Mouse (Mus musculus) heart, postnatal 25 days (tissue): Measurements from ENCODE around the gene Dtnb. TPM values are rescaled to one million over a fixed set of nuclear protein-coding genes. Genes with fewer than 3 reads are reported as not detected.

Experiments
- DNase-seq: peaks from one replicate; pipeline ENCODE4 v3.0.0; 2022; ENCODE audit warnings: low spot score
- intact Hi-C: fragments of 180-260 bp; cut with DNase I; formaldehyde crosslinking; loops from one replicate; pipeline ENCODE4 v1.15.1; 2025
- total RNA-seq, 2 experiments: library from RNA; stranded (reverse); gene quantifications; 2 replicates each; pipeline ENCODE4 v1.2.3; 2021

Gene Dtnb
- total RNA-seq, 2 experiments from 2014 or later = 5.3 to 5.4 TPM

DNA sequence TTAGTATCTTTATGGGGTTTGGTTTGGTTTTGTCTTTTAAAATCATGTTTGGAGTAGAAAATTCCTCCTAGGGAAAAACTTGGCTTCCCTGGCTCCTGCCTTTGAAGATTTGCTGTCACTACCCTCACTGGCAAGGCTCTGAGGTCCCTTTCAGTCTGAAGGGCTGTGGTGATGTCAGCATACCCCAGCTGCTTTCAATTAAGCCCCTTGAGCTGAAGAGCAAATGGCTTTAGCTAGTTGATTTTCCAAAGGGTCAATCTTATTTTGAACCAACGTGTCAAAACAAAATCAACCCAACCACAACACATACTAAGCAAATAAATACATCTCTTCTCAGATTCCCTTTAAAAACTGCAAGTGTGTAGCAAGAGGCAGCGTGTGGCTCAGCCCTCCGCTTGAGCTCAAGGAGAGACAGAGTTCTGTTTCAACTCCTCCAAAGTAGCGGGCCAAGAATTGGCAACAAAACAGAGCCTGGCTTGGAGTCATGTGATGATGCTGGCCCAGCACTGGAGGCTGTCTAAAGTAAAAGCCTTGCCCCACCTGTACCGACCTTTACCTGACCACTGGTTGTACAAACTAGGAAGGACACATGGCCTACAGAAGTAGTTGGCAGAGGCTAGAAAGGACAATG lies 216.4 kb downstream of the Dtnb start:
- intact Hi-C loops = loop anchor here (10.0 kb wide), 1 partner anchor 296 kb away; the partner anchor contains the start of gene Dnajc27
- no peak for DNase-seq

- intact Hi-C loops = loop anchor here (5.0 to 10.0 kb wide), 2 partner anchors 92 to 295 kb away; partner anchors contain the start of gene Dnajc27
- no peak for DNase-seq
Observed at GRCm38 (mm10) chr12:3789626-3790185, 217.5 kb downstream of the Dtnb start.

GRCm38 (mm10) chr12:3791257-3791656 lies 219.1 kb downstream of the Dtnb start:
- no peak for DNase-seq

DNA sequence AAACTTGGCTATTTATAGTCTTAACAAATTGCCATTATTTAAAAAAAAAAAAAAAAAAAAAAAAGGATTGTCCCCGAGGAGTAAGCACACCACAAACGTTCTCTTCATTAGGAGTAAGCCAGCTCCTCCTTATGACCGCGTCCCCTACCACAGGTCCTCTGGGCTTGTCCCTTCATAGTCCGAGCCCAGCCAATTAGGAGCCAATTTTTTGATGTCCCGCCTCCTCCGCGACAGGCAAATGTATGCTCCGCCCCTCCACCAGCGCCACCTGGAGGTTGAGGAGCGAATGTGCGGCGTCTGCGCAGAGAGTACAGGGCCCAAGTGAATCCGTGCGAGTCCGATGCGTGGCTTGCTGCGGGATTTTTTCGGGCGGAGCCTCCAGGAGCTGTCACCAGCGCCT lies 219.6 kb downstream of the Dtnb start:
- intact Hi-C loops = loop anchor here (5.0 kb wide), 1 partner anchor 94 kb away; no protein-coding TSS in a partner anchor
- DNase-seq = peak; percentile 86

More at GRCm38 (mm10) chr12:3791257-3791656, 219.1 kb downstream of the Dtnb start:
- intact Hi-C loops = loop anchor here (5.0 kb wide), 1 partner anchor 94 kb away; no protein-coding TSS in a partner anchor

DNA sequence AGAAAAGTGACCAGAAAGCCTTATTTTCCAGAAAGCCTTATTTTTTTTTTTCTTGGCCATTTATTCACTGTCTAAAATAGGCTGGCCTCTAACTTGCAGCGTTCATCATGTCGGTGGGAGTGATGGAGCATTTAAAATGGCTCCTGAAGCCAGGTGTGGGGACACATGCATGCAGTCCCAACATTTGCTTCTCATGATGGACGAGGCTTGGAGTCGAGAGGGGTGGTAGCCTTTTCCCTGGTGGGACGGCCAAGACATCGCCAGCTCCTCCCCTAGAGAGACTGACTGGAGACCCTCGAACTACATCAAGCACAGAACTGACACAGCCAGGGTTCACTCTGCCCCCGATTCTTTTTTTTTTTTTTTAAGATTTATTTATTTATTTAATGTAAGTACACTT lies 220.1 kb downstream of the Dtnb start:
- no peak for DNase-seq
- intact Hi-C loops = loop anchor here (5.0 kb wide), 1 partner anchor 95 kb away; no protein-coding TSS in a partner anchor

GRCm38 (mm10) chr12:3795569-3795968 lies 223.4 kb downstream of the Dtnb start:
- DNase-seq = no peak
- intact Hi-C loops = no loop called here

DNA sequence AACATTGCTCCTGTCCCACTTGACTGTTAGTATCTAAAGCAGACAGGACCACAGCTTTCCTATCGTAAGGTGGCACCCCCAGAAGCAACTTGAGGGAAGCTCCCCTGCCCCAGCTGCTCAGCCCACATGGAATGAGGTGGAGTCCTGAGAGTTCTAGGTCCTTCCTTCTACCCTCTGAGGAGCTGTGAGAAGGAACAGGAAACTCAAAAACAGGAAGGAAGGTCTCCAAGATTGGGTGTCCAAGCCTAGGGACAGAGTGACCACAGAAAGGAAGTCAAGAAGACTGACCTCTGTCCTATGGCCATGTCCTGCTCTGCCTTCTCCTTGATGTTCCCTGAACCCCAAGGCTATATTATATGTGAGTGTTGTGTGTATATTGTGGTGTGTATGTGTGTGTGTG lies 227.4 kb downstream of the Dtnb start:
- DNase-seq = no peak
- intact Hi-C loops = no loop called here

DNA sequence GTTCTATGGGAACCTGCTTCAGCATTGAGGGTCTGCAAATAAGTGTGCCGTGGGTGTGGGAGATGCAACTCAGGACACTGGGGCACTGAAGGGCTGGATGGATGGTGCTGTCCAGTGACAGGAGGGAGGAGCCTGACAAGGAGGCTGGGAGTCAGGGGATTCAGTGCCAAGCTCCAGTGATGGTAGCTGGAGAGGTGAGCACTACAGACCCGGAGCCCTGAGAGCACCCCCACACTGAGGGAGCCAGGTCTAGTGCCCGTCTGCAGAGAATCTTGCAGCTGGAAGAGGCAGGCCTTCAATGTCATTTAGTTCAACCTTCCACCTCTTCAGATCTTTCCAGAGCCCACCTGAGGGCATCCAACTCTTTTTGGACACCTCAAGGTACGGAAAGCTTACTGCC lies 233.7 kb downstream of the Dtnb start, which contains the start of gene Dnmt3a:
Gene Dnmt3a (plus strand): TSS at position 156 of the 400 bp plus-strand sequence.
- no peak for DNase-seq
- intact Hi-C loops = loop anchor here (10.0 kb wide), 1 partner anchor 669 kb away; the partner anchor contains the start of gene Ncoa1

DNA sequence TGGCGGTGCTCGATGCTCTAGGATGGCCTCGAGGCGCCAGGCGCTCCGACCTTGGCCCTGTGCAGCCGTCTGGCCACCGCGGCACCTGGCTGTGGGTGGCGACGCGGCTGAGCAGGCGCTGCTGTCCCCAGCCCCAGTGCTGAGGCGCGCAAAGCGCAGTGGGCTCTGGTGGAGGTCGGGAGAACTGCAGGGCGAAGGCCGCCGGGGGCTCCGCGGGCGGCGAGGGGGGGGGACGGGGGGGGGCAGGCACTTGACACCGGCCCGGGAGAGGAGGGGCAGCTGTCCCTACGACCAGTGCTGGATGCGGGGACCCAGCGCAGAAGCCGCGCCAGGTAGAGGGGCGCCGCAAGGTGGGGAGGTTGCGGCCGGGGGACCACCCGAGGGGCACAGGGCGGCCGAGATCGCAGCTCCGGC lies 234.1 kb downstream of the Dtnb start:
- peak; percentile 74 for DNase-seq
- intact Hi-C loops = loop anchor here (10.0 kb wide), 1 partner anchor 669 kb away; the partner anchor contains the start of gene Ncoa1

GRCm38 (mm10) chr12:3806703-3807547 lies 234.7 kb downstream of the Dtnb start:
- intact Hi-C loops = loop anchor here (10.0 kb wide), 1 partner anchor 668 kb away; the partner anchor contains the start of gene Ncoa1
- DNase-seq = peak; percentile 64

GRCm38 (mm10) chr12:3807548-3808395 lies 235.6 kb downstream of the Dtnb start:
- intact Hi-C loops = loop anchor here (10.0 kb wide), 1 partner anchor 667 kb away; the partner anchor contains the start of gene Ncoa1
- peak; percentile 42 for DNase-seq

- no peak for DNase-seq
- intact Hi-C loops = loop anchor here (10.0 kb wide), 1 partner anchor 666 kb away; the partner anchor contains the start of gene Ncoa1
Observed at GRCm38 (mm10) chr12:3808396-3808981, 236.3 kb downstream of the Dtnb start.

GRCm38 (mm10) chr12:3809520-3810180 lies 237.5 kb downstream of the Dtnb start:
- intact Hi-C loops = loop anchor here (2.0 to 10.0 kb wide), 2 partner anchors 23 to 665 kb away; partner anchors contain the start of gene Ncoa1
- no peak for DNase-seq

GRCm38 (mm10) chr12:3810455-3810854 lies 238.3 kb downstream of the Dtnb start:
- intact Hi-C loops = loop anchor here (2.0 kb wide), 1 partner anchor 22 kb away; no protein-coding TSS in a partner anchor
- no peak for DNase-seq

GRCm38 (mm10) chr12:3811596-3811995 lies 239.4 kb downstream of the Dtnb start:
- intact Hi-C loops = loop anchor here (2.0 kb wide), 1 partner anchor 21 kb away; no protein-coding TSS in a partner anchor
- no peak for DNase-seq

- DNase-seq = no peak
- intact Hi-C loops = no loop called here
Observed at GRCm38 (mm10) chr12:3812251-3812650, 240.1 kb downstream of the Dtnb start.

GRCm38 (mm10) chr12:3813138-3813537 lies 241.0 kb downstream of the Dtnb start:
- DNase-seq = no peak
- intact Hi-C loops = no loop called here

DNA sequence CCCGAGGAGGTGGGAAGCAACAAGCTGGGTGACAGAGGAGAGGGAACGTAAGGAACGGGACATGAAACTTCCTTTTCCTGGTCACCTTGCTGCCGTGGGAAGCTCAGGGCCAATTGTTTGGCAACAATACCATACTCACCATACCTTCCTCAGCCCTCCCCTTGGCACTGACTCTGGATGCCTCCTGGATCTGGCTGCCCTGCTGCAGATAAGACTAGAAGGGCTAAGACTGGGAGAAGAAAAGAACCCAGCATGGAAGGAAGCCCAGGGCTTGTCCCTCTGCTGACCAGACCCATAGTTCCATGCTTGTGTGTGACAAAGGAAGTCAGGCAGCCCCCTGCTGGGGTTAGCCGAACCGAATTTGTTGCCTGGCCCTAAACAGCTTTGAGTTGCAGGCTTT lies 243.2 kb downstream of the Dtnb start:
- intact Hi-C loops = no loop called here

More for the DNA sequence above, 243.2 kb downstream of the Dtnb start:
- DNase-seq = no peak
